Mouse (Mus musculus) testis, postnatal 10 days (tissue): ENCODE results near the gene Dpy30.
A peak's percentile ranks its signal among the peaks of the same experiment; 100 is the strongest.
"Not testable (repeated sequence)": the region's sequence is repeated elsewhere in the genome, so short reads cannot be mapped to it uniquely, and the experiment has no call there.

Experiments used
- DNase-seq: peaks from one replicate; pipeline ENCODE4 v3.0.0; 2021; ENCODE audit warnings: low spot score

The Dpy30 gene

DNA sequence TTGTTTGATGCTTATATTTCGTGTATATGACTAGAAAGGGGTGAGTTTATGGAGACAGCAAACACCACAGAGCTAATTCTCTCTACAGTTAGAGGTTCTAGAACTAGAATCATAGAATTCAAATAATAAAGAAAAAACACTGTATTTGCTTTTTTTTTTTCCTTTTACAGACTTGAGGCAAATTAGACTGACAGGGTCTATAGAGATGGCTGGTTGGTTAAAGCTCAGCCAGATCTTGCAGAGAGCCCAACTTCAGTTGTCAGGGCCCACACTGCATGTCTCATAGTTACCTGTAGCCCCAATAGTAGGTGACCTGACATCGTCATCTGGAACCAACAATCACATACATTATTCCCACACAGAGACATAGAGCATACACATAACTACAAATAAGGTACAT lies at the start of gene Dpy30:
Gene Dpy30, minus strand, starts transcription at position 101 of the 400 bp plus-strand sequence.
- no peak for DNase-seq

DNA sequence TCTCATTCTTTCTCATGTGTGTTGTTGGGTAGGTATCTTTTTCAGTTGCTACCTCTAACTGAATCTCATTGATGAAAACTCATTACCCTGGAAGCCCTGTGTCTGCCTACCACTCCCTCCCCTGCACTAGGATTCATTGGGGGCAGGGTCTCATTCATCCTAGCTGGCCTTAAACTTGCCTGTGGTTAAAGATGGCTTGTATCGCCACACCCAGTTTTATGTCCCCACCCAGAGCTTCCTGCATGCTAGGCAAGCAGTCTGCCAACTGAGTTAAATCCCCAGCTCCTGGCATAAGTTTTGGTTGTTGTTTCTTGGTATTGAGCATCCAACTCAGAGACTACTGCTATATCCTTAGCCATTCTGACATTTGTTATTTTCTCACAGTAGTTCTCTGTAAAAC lies 39.8 kb upstream of the Dpy30 start:
- DNase-seq: no peak

DNA sequence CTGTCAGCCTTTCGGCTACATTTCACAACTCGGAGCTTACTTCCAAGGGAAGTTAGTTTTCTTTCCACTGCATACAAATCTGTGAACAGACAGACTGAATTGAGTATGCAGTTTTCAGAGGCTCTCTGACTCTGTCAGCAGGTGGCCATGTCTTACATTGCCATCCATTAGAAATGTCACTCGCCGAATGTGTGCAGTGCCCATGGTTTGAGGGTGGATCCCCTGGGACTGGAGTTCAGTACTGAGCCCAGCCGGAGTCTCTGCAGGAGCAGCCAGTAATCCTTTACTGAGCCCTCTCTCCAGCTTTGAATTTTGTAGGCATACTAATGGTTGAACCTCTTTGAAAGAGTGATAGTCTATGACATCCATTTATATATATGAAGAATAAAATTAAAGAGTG lies 17.4 kb upstream of the Dpy30 start:
- no peak for DNase-seq

DNA sequence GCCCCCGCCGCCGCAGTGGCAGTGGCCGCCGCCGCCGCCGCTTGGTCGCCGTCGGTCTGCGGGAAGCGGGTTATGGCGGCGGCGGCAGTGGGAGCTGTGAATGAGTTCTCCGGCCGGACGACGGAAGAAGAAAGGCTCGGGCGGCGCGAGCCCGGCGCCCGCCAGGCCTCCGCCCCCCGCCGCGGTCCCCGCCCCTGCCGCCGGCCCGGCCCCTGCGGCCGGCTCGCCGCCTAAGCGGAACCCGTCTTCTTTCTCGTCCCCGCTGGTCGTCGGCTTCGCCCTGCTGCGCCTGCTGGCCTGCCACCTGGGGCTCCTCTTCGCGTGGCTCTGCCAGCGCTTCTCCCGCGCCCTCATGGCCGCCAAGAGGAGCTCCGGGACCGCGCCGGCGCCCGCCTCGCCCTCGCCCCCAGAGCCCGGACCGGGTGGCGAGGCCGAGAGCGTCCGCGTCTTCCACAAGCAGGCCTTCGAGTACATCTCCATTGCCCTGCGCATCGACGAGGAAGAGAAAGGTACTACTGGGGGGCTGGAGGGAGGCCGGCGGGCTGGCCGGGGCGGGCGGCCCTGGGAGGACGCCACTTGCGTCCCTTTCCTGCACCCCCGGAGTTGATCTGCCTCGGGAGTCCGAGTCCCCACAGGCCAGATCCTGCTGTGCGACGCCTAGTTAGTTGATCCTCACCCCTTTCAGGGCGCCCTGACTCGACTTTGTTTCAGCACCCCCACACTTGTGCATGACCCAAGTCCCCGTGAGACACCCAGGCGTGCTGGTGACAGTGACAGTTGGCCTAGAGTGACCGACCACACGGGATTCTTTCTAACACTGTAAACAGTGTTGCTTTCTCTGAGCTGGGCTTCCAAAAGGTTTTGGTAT lies 15.4 kb upstream of the Dpy30 start, which contains the start of gene Spast:
Gene Spast, plus strand, starts transcription at position 51 of the 868 bp plus-strand sequence.
- DNase-seq: peak; percentile 81

DNA sequence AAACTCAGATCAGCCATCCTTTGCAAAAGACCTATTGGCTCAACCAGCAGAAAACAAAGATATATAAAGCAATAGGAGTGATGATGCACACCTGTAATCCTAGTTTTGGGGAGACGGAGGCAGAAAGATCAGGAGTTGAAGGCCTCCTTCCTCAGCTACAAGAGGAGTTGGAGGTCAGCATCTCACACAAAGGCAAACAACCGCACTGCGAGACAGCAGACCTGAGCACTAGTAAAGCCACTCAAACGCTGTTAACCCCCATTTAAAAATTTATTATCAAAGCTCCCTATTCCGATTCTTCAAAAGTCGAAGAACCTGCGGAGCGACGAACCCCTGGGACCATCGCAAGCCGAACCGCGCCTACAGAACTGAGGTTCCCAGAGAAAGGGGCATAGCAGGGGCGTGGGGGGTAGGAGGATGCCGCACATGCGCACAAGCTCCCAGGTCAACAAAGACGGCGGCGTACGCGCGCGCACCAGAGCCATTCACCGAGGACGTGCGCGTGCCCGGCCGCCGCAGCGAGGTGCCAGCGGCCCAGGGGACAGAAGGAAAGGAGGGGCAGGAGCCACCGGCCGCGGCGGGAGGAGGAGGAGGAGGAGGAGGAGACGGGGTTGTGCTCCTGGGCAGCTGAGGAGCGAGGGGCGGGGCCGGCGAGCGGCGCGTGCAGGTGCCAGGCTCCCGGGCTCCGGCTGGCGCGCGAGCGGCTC lies 14.6 kb upstream of the Dpy30 start:
- peak; percentile 96 for DNase-seq

DNA sequence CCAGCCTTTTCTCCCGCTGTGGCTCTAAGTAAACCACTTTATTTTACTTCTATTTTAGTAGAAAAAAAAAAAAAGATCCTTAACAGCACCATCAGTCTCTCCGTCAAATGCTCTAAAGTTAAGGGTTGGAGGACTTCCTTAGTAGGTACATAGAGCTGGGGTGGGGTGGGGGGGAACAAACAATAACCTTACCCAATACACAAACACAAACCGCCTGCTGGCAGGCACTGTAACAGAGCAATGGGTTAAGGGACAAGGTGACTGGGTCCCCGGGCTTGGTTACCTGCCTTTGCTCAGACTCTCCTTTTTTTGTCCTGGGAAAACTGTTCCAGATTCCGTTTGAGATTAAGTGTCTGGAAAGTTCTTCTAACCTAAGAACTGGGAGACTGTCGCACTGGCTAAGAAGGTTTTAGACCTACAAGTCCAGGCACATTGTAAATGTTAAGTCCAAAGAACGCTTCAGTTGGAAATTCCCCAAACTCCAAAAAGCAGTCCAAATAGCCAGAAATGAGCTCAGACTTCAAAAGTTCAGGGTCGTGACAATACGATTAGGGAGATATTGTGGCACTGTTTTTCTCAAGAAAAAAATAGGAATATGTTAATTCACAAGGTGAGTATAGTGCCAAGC lies 7.4 kb upstream of the Dpy30 start:
- DNase-seq: no peak

DNA sequence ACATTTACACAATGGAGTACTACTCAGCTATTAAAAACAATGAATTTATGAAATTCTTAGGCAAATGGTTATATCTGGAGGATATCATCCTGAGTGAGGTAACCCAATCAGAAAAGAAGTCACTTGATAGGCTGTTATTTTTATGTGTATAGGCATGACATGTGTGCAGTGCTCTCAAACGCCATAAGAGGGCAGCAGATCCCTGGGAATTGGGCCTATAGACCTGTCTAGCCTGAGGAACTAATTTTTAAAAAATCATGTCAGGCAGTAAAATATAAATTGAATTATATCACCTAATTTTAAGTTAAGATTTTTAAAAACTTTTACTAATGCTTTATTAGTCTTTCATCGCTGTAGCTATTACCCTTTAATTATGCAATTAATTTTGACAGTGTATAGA lies 4.4 kb upstream of the Dpy30 start:
- peak; percentile 67 for DNase-seq

DNA sequence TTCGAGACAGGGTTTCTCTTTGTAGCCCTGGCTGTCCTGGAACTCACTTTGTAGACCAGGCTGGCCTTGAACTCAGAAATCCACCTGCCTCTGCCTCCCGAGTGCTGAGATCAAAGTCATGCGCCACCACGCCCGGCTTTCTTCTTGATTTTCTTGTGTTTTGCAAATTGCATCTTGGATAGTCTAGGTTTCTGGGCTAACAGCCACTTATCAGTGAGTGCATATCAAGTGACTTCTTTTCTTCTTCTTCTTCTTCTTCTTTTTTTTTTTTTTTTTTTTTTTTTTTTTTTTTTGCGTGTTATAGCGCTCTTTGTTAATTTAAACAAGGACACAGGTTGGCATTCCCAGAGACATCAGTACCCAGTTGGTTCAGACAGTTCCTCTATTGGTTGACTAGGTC lies 3.5 kb upstream of the Dpy30 start:
- not testable (repeated sequence) for DNase-seq

DNA sequence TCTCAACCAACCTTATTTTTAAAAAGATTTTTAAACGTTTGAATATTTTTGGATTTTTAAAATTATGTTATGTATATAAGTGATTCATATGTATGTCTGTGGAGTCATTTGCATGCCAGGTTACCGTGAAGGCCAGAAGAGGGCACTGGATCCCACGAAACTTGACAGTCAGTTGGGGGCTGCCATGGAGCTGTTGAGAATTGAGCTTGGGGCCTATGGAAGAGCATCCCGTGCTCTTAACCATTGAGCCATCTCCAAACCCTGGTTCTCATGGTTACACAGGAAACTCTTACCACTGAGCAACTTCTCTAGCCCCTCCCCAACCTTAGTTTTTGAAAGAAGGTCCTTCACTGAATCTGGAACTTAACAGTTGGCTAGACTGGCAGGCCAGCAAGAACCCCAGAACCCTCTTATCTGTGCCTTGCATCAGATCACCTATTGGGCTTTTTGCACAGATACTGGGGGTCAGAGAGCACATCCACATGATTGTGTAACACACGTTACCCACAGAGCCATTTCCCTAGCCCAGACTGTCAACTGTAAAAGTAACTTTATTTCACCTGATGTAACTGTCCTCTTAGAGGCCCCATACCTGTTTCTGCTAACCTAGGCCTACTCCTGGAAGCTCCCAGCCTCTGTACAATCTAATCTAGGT lies 1.2 kb downstream of the Dpy30 start:
- no peak for DNase-seq

DNA sequence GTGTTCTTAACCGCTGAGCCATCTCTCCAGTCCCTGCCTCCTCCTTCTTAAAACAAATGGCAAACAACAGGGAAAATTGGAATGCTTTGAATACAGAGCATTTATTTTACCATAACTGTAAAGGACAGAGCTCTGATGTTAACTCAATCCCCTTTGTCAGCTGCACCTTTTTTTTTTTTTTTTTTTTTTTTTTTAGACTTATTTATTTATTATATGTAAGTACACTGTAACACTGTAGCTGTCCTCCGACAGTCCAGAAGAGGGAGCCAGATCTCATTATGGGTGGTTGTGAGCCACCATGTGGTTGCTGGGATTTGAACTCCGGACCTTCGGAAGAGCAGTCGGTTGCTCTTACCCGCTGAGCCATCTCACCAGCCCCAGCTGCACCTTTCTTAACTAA lies 5.0 kb downstream of the Dpy30 start:
- DNase-seq: no peak

DNA sequence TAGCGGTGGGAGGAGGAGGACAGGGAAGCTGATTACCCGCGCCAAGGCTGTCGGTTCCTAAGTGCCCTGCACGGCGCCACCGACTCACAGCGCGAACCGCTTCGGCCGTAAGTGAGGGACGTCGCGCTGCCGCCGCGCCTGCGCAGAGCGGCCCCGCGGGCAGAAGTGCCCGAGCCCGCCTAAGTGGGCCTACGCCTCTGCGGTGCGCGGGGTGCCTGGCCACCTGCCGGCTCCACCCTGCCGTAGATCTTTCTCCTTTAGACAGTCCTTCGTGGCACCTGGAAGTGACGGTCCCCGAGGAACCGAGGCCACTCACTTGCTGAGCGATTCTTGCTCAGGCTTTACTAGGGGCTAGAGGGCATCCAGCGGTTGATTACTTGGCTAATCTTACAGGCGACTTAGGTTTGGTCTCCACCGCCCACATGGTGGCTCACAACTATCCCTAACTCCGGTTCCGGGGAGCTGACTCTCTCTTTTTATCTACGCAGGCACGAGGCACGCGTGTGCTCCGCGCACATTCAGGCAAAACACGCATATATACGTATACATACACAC lies 7.4 kb downstream of the Dpy30 start:
- DNase-seq: peak; percentile 90

DNA sequence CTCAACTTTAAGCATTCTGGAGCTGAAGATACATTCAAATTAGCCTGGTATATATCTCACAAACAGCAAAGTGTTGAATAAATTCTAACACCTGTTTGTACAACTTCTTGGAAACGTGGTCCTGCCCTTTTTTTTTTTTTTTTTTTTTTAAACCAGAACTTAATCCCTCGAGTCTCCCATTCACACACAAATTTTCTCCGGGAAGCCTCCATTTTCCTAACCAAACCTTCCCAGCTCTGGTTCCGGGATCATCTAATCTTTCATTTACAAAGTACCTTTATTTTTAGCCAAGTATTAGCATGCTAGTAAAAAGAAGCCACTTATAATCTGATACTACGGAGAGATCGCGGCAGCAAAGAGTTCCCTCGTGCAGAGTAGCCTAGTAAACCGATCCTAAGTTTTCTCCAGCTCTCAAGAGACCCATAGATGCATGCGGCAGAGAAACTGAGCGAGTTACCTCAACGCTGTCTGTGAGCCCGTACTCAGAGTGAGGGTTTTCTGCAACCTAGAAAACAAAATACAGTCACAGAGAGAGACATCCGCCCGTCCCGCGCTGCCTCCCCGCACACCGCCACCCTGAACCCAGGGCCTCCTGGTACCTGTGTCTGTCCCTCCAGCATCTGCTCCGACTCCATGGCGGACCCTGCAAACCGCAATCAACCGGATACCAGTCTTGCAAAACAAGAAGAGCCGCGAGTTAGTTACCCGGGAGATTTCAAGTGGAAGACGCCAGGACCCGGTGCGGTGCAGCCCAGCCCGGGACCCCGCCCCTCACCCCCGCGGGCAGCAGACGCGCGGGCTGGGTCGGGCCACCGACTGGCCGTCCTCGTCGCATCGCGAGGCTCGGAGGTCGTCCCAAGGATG lies 8.1 kb downstream of the Dpy30 start:
- no peak for DNase-seq

DNA sequence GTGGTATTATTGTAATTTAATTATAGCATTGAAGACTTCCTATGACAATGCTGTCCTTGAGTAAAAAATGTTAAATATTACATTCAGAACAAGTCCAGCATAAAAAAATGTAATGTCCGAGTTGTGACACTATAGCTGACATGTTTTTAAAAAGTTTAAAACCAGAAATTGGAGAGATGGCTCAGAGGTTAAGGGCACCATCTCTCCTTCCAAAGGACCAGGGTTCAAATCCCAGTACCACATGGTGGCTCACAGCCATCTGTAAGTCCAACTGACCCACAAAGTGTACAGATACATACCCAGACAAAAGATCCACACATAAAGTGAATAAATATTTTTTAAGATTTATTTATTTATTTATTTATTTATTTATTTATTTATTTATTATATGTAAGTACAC lies 17.7 kb downstream of the Dpy30 start:
- no peak for DNase-seq

DNA sequence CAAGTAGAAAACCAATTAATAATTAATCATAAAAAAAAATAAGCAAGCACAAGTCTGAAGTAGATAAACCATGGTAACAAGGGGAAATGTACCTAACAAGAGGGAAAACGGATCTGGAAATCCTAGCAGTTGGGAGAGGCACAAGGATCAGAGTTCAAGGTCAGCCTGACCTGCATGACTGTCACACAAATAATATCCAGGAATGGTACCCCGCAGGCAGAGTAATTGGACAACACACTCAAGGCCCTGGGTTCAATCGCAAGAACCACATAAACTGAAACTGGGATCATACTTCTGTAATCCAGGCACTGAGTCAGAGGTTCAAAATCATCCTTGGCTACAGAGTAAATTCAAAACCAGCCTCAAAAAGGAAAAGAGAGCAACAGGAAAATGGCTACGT lies 18.1 kb downstream of the Dpy30 start:
- no peak for DNase-seq

DNA sequence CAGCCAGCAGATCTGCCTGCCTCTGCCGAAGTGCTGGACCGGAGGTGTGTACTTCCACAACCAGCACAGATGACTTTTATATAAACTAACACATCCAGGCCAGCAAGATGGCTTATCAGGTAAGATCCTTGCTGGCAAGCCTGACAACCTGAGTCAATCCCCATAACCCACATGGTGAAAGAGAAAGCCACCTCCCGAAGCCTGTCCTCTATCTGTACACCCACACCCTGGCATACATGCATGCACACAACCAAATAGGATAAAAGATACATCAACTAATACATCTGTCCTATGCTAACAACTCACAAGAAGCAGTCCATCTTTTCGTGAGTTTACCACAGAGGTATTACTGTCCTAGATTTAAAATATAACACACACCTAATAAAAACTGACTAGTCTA lies 19.7 kb downstream of the Dpy30 start:
- DNase-seq: no peak

DNA sequence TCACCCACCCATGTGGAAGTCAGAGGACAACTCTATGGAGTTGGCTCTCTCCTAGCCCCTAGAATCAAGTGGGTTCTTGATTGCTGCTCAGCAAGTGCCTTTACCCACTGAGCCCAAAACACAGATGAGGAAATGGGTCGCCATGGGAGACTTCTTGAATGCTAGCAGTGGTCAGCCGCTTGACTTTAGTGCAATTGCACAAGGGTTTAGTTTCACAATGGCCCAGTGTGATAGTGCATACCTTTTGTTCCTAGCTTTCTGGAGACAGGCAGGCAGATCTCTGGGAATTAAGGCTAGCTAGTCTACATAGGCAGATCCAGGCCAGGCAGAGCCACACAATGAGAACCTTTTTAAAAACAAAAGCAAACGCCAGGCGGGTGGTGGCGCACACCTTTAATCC lies 23.7 kb downstream of the Dpy30 start:
- no peak for DNase-seq

DNA sequence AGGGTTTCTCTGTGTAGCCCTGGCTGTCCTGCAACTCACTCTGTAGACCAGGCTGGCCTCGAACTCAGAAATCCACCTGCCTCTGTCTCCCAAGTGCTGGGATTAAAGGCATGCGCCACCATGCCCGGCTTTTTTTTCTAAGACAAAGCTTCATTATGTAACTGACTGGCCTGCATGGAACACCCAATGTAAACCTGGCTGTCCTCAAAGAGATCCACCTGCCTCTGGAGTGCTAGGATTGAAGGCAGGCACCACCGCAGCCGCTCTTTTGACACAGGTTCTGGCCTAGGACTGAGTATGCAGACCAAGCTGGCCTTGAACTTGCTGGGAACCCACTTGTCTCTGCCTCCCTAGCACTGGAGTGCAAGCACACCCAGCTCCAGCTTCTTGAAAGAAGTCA lies 26.8 kb downstream of the Dpy30 start:
- DNase-seq: not testable (repeated sequence)

DNA sequence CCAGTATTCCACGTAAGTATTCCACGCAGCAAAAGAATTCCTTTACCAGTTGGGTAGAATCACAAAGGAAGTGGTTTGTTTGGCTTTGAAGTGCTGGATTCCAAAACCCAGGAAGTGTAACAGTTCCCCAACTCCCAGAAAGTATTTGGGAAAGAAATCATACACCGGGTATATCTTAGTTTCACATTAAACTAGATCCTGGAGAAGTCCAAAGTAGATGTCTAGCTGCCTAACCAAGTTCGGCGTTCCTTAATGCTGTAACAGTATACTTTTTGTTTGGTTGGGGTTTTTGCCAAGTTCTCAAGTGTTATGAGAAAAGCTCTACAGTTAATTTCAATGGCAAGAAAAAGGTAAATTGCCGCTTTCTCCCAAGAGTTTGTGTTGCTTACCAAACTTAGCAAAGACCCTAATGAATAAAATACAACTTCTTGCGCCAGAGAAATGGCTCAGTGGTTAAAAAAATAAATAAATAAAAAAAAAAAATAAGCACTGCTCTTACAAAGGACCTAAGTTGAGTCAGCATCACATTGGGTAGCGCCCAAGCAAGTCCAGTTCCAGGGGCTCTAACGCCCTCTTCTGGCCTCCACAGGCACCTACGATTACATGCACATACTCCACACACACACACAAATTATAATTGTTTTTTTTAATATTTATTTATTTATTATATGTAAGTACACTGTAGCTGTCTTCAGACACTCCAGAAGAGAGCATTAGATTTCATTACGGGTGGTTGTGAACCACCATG lies 27.5 kb downstream of the Dpy30 start:
- DNase-seq: no peak

DNA sequence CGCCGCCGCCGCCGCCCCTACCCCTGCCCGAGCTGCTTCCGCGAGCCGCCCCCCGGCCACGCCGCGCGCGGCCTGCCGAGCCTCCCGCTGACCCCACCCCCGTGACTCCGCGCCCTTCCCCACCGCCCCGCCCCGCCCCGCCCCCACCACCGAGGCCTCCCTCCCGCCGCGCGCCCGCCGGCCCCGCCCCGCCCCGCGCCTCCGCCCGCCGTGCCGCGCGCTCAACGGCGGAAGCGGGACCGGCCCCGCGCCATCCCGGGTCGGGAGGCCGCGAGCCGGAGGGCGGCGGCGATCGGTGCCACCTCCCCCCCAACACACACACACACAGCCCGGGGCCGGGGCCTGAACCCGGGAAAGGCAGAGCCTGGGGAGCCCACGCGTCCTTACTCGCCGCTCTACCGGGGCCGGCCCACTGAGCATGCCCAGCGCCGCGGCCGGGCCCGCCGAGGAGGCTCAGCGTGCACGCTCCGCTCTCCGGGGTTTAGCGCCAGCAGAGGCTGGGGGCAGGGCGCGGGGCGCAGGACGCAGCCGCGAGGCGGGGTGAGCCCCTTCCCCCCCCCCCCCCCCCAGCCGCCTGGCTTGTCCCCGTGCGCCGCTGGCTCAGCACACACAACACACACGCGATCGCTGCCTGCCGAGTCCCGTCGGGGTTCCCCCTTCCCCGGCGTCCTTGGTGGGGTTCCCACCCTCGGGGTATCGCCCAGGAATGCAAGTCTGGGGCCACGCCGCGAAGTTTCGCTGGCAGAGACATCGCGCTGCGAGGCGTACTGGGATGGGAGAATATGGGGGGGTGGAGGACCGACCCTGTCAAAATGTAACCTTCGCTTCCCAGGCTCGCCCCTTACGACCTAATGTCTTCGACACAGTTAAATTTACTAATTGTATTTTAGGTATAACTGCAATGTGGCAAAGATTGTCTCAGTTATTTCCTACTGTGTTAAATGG lies 28.4 kb downstream of the Dpy30 start, which contains the start of gene Memo1:
Gene Memo1, minus strand, starts transcription at position 496 of the 945 bp plus-strand sequence.
- DNase-seq: peak; percentile 89
